Mouse (Mus musculus) bone marrow, adult 2 months (tissue): ENCODE measurements around the gene Nectin4.
A peak's percentile ranks its signal among the peaks of the same experiment; 100 is the strongest.

Experiments used
- CTCF ChIP-seq: fragments of 200-500 bp; IDR thresholded peaks from 2 replicates; pipeline ENCODE4 v1.5.1; 2011; ENCODE audit warnings: low read length, control low read depth; ENCODE audit not compliant: control insufficient read depth, insufficient read depth
- POLR2A ChIP-seq: fragments of 200-500 bp; IDR thresholded peaks from 2 replicates; pipeline ENCODE4 v1.6.1; 2011; ENCODE audit warnings: low read depth, mild to moderate bottlenecking, control low read depth, low read length, borderline replicate concordance; ENCODE audit not compliant: control insufficient read depth

- TF ChIP-seq POLR2A (no peak), CTCF (peak; percentile 87)
Measured at GRCm38 (mm10) chr1:171361106-171362103, 8.5 kb upstream of the Nectin4 start.
